Mouse (Mus musculus) spleen, adult 2 months (tissue): ENCODE measurements around the gene Snx12.

Experiments
- CTCF ChIP-seq: fragments of 200-500 bp; IDR thresholded peaks from 2 replicates; pipeline ENCODE4 v1.5.1; 2011; ENCODE audit warnings: mild to moderate bottlenecking, inconsistent platforms; ENCODE audit not compliant: insufficient read depth, insufficient read length, insufficient replicate concordance; ENCODE audit errors: extremely low read depth
- POLR2A ChIP-seq: fragments of 200-500 bp; IDR thresholded peaks from 2 replicates; pipeline ENCODE4 v1.6.1; 2011; ENCODE audit warnings: low read depth, low read length, inconsistent platforms

DNA sequence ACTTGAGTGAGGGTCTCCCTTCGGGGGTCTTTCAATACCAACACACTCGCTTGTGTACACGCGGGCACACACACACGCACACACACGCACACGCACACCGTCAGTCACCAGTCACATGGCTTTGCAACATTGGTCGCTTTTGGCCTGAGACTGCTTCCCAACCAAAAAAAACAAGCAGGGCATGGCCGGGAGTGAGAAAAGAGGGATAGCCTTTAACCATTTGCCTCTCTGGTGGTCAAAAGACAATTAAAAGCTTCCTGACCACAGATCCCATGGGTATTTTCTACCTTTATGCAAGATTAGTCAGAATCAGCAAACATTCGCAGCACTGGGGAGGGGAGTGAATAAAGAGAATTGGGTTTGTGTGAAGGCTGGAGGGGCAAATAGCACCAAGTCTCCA is 136.4 kb downstream of the Snx12 start, which contains the start of gene Slc7a3:
- no peak for TF ChIP-seq POLR2A
- no peak for TF ChIP-seq CTCF
